Comparison of ENCODE assay signal across 8 mouse cellular contexts in the genomic region with DNA sequence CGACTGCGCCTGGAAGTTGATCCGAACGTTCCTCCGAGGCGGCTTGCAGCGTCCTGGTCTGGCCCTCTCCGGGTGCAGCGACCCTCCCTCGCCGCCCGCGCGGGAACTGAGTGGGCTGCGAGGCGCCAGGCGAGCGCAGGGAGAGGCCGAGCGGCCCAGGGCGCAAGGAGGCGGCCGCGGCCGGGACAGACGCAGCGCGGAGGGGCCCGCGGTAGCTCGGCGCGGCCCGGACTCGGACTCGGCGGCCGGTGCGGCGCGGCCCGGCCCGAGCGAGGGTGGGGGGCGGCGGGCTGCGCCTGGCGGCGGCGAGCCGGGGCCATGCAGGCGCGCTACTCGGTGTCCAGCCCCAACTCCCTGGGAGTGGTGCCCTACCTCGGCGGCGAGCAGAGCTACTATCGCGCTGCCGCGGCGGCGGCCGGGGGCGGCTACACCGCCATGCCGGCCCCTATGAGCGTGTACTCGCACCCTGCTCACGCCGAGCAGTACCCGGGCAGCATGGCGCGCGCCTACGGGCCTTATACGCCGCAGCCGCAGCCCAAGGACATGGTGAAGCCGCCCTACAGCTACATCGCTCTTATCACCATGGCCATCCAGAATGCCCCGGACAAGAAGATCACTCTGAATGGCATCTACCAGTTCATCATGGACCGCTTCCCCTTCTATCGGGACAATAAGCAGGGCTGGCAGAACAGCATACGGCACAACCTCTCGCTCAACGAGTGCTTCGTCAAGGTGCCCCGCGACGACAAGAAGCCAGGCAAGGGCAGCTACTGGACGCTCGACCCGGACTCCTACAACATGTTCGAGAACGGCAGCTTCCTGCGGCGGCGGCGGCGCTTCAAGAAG. TPM values are rescaled to one million over a fixed set of nuclear protein-coding genes. Genes with fewer than 3 reads are reported as not detected.
DNase-seq lines count a peak whose midpoint lies in the region; ATAC-seq and TF ChIP-seq lines count a peak whose summit lies in the region.

No protein-coding gene starts in this region.

- H3K27me3 ChIP-seq in forebrain, embryonic 15.5 days: peaks cover 73% of the 10 kb centered on the region
- H3K27me3 ChIP-seq in intestine, embryonic 15.5 days (replicated peaks): peaks cover 83% of the 10 kb centered on the region
- H3K27me3 ChIP-seq in midbrain, embryonic 11.5 days (ENCODE audit: control insufficient read depth, insufficient read depth, low read length): peaks cover 91% of the 10 kb centered on the region

- peak; percentile 24 for ATAC-seq in forebrain, embryonic 15.5 days (replicated peaks)
- peak; percentile 41 for ATAC-seq in intestine, embryonic 15.5 days
- ATAC-seq in midbrain, embryonic 11.5 days (ENCODE audit: low FRiP score): peak; percentile 58

- peak overlapping the region; percentile 57 for H3K27ac ChIP-seq in layer of hippocampus, adult 2 months
- peak overlapping the region; percentile 57; the same call in 1 of the 2 replicates for H3K27ac ChIP-seq in forebrain, embryonic 15.5 days (replicated peaks)
- 0 out of 2 replicates have a peak overlapping the region, but pooled peaks have one; percentile 17 for H3K27ac ChIP-seq in intestine, embryonic 15.5 days
- peak overlapping the region; percentile 57 for H3K27ac ChIP-seq in midbrain, embryonic 11.5 days (ENCODE audit: low read depth, low read length)

- H3K36me3 ChIP-seq in forebrain, embryonic 15.5 days: no peaks in the 10 kb centered on the region
- H3K36me3 ChIP-seq in intestine, embryonic 15.5 days: no peaks in the 10 kb centered on the region
- H3K36me3 ChIP-seq in midbrain, embryonic 11.5 days (ENCODE audit: control insufficient read depth, insufficient read depth, low read length): no peaks in the 10 kb centered on the region

- peak overlapping the region; percentile 77 for H3K4me2 ChIP-seq in forebrain, embryonic 15.5 days (replicated peaks)
- peak overlapping the region; percentile 100 for H3K4me2 ChIP-seq in intestine, embryonic 15.5 days (replicated peaks)
- peak overlapping the region; percentile 93 for H3K4me2 ChIP-seq in midbrain, embryonic 11.5 days

- peaks cover 44% of the 10 kb centered on the region for H3K4me1 ChIP-seq in forebrain, embryonic 15.5 days
- peaks cover 28% of the 10 kb centered on the region for H3K4me1 ChIP-seq in intestine, embryonic 15.5 days (replicated peaks)
- peaks cover 17% of the 10 kb centered on the region for H3K4me1 ChIP-seq in midbrain, embryonic 11.5 days (ENCODE audit: control insufficient read depth, insufficient read depth, low read length)

- no peak for DNase-seq in layer of hippocampus, adult 2 months (ENCODE audit: low spot score in 2 of 2)
- DNase-seq in layer of hippocampus, adult 9-10 months (ENCODE audit: low spot score): no peak
- peak; percentile 67 for DNase-seq in ZHBTc4 (ENCODE audit: low read depth, low spot score)
- DNase-seq in midbrain, embryonic 11.5 days (ENCODE audit: low spot score, missing footprints): peak; percentile 97
- no peak for DNase-seq in right cerebral cortex, adult 2 months (ENCODE audit: low spot score in 2 of 2)
- no peak for DNase-seq in right cerebral cortex, postnatal 10 days (ENCODE audit: low spot score in 2 of 2)

- no peak for TF ChIP-seq CTCF in layer of hippocampus, adult 2 months (conservative IDR thresholded peaks at IDR 0.05)

- H3K9me3 ChIP-seq in forebrain, embryonic 15.5 days: no peaks in the 10 kb centered on the region
- H3K9me3 ChIP-seq in intestine, embryonic 15.5 days: no peaks in the 10 kb centered on the region
- H3K9me3 ChIP-seq in midbrain, embryonic 11.5 days (ENCODE audit: control insufficient read depth, low read length): no peaks in the 10 kb centered on the region

- peak overlapping the region; percentile 32 for H3K9ac ChIP-seq in forebrain, embryonic 15.5 days (replicated peaks)
- H3K9ac ChIP-seq in intestine, embryonic 15.5 days: peak overlapping the region; percentile 55
- peak overlapping the region; percentile 62 for H3K9ac ChIP-seq in midbrain, embryonic 11.5 days (ENCODE audit: low read length)

- H3K4me3 ChIP-seq in layer of hippocampus, adult 2 months: peak overlapping the region; percentile 47
- H3K4me3 ChIP-seq in forebrain, embryonic 15.5 days: peak overlapping the region; percentile 42
- H3K4me3 ChIP-seq in intestine, embryonic 15.5 days (replicated peaks): peak overlapping the region; percentile 62
- H3K4me3 ChIP-seq in midbrain, embryonic 11.5 days (ENCODE audit: low read depth, low read length): peak overlapping the region; percentile 50

- under 1% methylated on average over 98 of the region's 101 CpGs for WGBS in forebrain, embryonic 15.5 days
- WGBS in intestine, embryonic 15.5 days: under 1% methylated on average over 100 of the region's 101 CpGs
- WGBS in midbrain, embryonic 11.5 days: under 1% methylated on average over 96 of the region's 101 CpGs

RNA-seq across cellular contexts. Expression of gene Foxc1, which starts 0.7 kb away (rescaled TPM):
- total RNA-seq in layer of hippocampus, adult 2 months (2021): 1 to 10 TPM; 4.2 to 5.2 TPM
- 1.0 and 1.2 TPM in 2 replicates for polyA plus RNA-seq in forebrain, embryonic 15.5 days (2015; fragmentation: Nextera tagmentation; extraction: Ambion mirVana)
- polyA plus RNA-seq in intestine, embryonic 15.5 days (2015; fragmentation: Nextera tagmentation; extraction: Ambion mirVana): 0.19 and 0.23 TPM in 2 replicates
- 6.5 and 7.0 TPM in 2 replicates for polyA plus RNA-seq in midbrain, embryonic 11.5 days (2014; fragmentation: Nextera tagmentation; extraction: Ambion mirVana)

Comparison
In these comparisons a context has a peak if more than half of its experiments do, and no peak if none do; other contexts are left out.
1. DNase-seq: peak in ZHBTc4 (single experiment) and midbrain, embryonic 11.5 days (single experiment); none in layer of hippocampus, adult 2 months (0 of 2), layer of hippocampus, adult 9-10 months (single experiment), right cerebral cortex, adult 2 months (0 of 2) and right cerebral cortex, postnatal 10 days (0 of 2).
2. Peak in every context shown above with its lines, with median percentiles within 50 percentile points of each other: H3K27ac ChIP-seq, H3K4me3 ChIP-seq, ATAC-seq, H3K4me2 ChIP-seq and H3K9ac ChIP-seq.